Mouse (Mus musculus): ENCODE data around the gene Fam214b. TPM values are rescaled to one million over a fixed set of nuclear protein-coding genes. Genes with fewer than 3 reads are reported as not detected.

The Fam214b gene
- total RNA-seq, 1 experiment from 2014 or later = 63.6 TPM

DNA sequence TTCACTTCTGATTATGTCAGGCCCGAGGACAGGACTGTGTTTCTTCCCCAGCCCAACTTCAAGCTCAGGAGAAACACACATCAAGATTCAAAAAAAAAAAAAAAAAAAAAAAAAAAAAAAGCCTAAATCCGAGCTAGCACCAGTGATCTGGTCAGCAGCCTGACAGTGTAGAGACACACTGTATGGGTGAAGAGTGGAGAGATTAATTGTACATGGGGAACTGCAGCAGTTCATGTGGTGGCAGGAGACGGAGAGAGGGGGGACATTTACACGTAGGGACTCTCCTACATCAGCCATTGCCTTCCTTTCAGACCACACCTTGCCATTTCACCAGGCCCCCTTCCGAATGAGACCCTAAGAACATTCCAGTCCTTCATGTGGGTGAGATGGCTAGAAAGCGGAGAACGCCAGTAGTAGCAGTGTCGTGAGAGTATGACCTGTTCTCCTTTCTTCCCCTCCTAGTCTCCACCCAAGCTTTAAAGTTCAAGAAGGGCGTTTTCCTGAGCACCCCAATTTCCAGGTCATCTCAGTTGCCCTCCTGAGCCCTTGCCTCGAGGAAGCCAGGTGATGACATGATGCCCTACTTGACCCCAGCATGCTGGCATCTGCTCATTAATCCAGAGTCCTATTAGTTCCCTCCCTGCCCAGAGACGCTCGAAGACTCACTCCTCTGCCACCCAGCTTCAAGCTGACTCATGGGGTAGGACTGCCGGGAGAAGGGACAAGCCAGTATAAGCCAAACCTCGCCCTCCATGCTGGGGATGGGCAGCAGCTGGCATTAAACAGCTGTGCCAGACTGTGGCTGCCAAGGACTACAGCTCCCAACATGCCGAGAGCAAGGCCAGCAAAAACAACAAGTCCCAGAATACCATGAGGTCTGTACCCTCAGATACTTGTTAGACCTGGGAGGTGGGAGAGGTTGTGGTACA is 7.2 kb downstream of the Fam214b start:
- peak; percentile 77 for DNase-seq

DNA sequence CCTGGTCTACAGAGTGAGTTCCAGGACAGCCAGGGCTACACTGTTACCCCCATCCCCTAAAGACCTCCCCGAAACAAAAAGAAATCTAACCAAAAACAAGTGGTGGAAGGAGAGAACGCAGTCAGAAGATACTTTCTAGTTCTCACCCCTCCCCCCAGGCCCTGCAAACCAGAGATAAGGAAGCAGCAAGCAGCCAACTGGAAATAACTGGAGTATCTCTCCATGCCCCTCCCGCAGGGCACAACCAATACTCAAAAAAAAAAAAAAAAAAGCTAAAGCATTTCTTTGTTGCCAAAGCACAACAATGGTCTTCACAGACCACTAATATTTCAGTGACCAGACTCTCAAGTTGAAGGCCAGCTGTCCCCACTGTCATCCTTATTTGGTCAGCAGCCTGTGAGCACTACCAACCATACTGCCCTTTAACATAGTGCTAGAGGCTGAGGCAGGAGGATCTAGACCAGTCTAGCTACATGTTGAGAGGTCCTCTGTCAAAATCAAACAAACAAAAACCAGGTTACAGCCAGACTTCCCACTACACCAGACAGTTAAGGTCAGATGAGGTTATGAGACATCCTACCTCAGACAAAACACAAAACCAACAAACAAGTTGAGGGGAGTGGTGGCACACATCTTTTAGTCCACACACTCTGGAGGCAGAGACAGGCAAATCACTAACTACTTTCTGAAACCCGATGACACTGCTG is 8.0 kb downstream of the Fam214b start:
- DNase-seq = no peak

DNA sequence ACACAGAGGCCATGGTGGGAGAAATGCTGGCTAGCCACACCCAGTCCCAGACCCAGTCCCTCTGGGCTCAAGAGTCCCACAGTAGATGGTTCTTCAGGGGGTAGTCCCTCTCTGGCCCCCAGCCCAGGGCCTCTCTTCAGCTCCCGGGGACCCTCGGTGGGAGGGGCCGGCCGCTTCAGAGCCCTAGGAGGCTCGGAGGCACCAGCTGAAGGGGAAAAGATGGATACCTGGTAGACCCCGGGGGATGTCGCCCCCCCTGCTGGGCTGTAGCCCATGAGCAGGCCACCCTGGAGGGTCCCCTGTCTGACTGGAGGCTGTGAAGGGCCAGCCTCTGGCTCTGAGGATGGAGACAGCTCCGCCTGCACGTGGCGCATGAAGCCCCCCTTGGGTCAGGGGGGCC is 9.7 kb downstream of the Fam214b start:
- DNase-seq = no peak

DNA sequence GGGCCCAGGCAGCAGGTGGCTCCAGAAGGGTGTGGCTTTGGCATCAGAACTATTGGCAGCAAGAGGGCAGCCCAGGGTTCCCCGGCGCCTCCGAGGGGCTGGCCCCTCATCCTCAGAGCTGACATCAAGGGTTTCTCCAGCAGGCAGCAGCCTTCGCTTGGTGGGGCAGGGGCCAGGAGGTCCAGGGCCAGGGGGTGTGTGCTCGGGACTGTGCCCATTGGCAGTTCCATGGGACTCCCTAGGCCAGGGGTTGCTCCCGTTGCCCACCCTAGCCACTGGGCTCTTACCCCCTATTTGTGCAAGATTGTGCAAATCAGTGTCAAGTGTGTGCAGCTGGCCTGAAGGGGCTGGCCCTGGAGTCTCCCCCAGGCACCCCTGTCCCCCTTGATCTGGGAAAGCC is 10.2 kb downstream of the Fam214b start:
- no peak for DNase-seq

DNA sequence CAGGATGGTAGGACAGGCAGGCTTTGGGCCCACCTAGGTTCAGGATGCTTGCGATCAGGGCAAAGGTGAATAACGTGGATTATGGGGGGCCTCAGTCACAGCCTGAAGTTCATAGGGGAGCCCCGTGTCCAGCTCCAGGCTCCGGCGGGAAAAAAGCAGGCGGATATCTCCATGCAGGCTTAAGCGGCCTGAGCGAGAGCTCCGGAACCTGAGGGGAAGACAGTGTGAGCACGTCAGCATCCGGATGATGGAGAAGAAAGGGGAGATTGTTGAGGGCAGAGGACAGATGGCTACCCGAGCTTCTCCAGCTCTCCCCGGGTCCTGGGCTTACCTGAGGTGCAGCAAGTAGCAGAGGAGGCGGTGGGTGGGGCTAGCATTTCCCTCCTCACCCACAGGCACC is 12.5 kb downstream of the Fam214b start:
- no peak for DNase-seq

DNA sequence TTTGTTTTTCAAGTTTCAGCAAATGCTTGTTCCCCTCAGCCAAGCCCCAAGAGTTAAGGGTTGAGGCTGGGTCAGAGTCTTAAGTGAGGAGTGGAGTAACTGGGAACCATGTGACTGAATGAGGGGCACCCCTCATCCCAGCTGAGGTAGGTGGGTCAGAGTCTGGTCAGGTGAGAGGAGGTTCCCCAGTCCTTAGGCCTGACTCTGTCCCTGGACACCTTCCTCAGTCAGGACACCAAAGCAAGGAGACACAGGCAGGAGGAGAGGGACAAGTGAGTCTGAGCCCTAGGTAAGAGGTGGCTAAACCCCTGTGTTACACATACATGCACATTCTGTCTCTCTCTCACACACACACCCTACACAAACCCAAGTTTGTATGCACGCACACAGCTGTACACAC is 13.5 kb downstream of the Fam214b start:
- no peak for DNase-seq

DNA sequence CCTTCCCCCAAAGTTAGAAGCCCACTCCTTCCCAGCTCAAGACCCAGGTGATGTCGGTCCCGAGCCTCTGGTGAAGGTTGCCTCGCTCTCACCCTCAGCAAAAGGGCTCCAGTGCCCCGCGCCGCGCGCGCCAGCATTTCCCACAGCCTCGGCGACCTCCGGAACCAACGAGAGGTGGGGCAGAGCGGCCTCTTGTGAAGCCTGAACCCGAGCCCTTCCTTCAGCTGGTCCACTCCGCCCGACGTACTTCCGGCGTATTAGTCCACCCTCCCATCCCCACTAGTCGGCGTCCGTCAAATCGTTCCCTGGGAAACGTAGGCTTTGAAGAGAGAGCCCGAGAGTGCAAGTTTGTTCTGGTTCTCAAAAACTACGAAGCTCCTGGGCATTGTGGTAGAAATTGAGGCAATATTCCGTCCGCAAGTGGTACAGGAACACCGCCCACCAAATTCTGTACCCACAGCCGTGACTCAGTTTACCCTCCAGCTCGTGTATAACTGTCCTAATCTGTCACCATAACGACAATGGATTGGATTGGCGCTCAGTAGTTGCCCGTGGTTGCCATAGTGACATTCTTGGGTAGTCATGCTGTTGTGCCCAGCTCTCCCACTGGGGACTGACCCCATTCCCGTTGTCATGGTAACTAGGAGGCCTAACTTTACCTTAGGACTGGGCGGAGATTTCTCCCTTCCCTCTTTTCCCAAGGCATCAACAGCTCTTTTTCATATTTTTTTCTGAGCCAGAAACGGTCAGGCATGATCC is 14.6 kb downstream of the Fam214b start, which contains the start of gene Stoml2:
TSS of gene Stoml2 (minus strand) at position 474 of the 759 bp plus-strand sequence.
- peak; percentile 90 for DNase-seq

DNA sequence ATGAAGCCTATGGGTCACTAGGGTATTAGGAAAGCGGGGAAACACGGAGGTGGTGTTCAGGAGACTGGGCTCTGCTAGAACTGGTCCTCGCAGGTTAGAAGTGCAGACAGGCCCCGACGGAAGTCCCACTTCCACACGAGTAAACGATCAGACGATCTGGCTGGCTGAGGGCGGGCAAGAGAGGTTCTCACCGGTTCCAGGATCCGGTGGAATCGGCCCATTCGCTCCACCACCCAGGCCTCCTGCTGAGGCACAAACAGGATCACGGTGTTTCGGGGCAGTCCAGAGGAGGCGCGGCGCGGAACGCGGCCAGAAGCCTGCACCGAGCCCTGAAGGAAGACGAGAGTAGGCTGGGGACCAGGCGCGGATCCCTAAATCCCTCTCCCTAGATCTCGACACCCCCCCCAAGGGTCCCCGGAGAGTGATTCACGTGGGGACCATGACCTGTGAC is 15.2 kb downstream of the Fam214b start:
- DNase-seq = peak; percentile 53

DNA sequence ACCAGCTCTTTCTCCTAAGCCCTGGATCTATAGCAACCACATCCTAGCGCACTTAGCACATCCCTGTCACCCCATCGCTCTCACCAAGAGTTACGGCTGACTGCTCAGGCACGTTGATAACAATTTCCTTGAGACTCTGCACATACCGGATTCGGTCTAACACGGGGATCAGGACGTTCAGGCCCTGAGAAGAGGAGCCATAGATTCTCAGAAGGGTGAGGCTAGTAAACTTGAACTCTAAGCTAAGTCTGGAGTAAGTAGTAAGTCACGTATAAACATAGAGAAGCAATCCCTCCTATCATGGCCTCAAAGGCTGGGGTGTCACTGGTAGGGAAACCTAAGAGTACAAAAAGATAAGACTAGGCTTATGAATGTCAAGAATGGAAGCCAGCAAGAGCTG is 15.7 kb downstream of the Fam214b start:
- DNase-seq = no peak

DNA sequence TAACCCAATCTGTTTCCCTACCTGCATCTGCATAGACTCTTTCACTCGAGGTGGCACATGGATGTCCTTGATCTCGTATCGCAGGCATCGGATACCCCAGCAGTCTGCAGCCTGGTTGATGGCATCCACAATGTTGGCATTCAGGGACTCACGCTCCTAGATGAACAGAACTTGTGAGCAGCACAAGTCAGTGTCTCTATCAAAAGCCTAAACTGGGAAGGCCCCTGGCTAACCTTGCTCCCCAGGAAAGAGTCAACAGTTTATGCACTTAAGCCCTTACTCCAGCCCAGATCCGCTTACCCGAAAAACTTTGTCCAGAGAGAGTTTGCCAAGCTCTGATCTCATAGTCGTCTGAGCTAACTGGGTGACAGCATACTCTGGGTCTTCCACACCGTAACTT is 16.3 kb downstream of the Fam214b start:
- no peak for DNase-seq

DNA sequence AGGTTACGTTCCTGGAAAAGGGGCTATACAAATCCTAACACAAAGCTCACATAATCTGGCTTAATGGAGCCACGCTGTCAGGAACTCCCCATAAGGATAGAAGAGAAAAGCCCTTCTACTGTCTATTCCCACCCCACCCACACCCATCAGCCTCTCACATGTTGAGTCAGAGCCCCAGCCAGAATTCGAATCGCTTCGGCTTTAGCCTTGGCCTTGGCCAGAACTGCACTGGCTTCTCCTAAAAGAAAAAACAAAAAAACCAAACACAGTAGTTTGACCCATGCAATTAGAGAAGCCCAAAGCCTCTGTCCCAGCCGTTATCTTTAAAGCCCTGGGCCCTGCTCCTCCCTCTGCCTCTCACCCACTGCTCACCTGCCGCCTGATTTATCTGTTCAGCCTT is 16.9 kb downstream of the Fam214b start:
- DNase-seq = no peak

DNA sequence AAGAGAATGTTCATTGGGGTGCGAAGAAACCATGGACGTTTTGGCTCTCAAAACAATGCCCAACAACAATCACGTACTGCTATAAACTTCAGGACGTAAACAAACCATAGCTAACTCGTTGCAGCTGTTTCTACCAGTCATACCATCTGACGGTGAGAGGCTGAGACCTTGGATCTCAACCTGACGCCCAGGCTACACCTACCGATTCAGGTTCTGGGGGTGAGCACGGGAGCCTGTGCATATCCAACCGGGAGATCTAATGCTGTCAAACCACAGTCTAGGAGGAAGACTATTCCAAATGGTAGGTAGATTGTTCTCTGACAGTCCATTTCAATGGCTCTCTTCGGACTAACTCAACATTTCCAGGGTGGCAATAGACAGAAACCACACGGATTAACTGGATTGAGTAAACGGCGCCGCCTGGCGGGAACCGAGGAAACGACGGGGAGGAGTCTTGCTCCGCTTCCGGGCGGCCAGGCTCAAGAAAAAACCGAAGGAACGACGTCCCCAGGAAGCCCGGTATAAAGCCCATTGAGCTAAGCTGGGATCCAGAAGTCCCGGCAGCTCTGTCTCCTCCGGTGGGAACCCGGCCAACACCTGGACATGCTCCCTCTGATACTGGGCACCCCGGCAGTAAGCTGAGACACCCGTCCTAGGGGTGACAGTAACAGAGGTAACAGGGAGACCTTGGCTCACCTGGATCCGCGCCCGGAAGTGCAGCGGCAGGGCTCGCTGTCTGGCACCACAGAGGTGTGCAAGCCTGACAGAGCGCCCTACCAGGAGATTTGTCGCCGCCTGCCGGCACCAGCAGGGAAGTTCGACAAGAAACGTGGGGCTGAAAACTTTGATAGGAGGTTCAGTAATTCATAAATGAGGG is 20.7 kb downstream of the Fam214b start, which contains the start of gene Pigo:
TSS of gene Pigo (minus strand) at position 736 of the 877 bp plus-strand sequence.
- peak; percentile 95 for DNase-seq

DNA sequence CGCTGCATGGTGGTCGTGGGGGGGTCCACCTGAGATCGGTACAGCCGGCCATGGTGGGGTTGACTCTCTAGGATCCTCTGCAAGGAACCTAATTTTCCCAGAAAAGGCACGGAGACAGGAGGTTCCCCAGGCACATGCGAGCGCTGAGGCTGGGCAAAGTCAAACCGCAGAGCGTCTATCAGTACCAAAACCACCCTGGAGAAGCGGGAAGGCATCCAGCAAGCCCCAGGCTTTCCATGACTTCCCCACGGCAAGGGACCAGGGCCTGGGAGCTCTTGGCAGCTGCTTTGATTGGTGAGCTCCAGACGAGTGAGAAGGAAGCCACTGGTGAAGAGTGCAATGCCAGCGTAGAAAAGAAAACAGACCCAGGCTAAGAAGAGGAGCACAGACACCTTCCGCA is 21.3 kb downstream of the Fam214b start:
- no peak for DNase-seq

DNA sequence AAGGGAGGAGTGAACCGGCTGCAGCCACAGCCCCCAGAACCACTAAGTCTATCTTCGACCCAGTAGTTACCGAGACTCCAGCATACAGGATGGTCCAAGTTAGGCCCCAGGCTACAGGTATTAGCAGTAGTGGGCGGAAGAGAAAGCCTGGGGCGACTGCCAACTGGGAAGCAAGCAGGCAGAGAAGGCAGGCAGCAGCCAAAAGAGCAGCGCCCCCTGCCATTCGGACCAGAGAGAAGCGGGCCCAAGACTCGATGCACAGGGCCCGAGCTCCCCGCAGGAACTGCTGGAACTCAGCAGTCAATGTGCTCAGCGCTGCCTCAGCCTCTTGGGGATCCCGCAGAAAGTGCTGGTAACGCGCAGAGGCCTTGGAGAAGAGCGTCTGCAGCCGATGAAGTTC is 24.7 kb downstream of the Fam214b start:
- no peak for DNase-seq

DNA sequence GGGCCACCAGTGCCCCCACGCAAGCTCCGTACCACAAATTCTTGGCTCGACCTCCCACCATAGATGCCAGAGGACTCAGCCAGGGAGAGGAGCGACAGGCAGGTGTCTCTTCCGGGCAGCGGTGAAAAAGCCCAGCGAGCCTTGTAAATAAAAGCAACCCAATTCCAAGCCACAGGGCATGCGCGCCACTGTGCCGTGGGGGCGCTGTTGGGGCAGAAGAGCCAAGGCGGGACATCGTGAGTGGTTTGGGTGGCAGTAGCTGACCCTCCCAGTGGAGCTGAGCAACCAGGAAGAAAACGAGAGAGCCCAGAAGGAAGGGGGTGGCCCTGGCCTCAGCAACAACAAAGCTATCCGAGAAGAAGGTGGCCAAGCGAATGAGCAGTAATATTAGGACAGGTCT is 25.1 kb downstream of the Fam214b start:
- no peak for DNase-seq

DNA sequence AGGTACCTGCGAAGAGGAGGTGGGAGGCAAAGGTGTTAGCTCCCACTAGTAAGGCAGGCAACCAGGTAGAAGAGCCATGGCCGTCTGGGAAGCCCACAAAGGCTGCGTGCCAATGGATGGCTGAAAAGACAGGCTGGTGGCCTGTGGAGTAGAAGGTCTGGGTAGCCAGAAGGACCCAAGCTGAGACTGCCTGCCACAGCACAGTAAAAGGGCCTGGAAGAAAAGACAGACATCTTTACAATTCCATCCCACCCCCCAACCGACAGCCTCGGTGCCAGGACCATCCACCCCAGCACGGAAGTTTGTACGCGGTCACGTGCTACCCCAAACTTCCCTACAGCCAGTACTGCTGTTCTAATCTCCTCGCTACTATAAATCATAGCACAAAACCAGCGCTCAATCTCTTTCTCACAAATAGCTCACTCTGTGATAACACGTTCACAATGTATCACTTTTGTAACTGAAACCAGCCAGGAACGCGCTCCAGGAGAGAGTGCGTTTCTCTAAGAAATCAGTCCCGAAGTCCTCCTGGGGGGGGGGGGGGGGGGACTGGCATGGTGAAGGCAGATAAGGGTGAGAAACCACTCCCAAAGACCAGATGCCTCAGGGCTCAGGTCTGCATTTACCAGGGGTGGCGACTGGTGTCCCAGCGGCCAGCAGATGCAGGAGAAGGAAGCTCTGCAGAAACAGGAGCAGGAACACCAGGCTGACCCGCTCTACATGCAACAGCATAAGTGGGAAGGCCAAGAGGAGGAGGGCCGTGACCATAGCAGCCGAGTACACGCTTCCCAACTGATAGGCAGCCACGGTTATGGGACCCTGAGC is 26.2 kb downstream of the Fam214b start:
- no peak for DNase-seq

DNA sequence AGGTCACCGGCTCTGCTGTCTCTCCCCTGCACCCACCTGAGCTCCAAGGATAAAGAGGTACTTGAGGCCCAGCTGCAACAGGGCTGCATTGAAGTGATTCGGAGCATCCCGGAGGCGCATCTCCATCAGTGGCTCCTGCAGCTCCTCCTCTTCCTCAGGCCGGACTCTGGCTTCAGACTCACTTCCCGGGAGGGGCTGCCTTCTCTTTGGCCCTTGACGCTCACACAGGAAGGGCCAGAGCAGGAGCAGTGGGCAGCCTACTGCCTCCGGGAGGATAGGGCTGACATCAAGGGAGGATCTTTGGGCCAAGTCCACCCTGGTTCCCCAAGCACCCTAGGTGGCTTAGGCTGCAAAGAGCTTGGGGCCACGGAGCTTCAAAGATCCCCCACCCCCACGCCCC is 26.8 kb downstream of the Fam214b start:
- no peak for DNase-seq

DNA sequence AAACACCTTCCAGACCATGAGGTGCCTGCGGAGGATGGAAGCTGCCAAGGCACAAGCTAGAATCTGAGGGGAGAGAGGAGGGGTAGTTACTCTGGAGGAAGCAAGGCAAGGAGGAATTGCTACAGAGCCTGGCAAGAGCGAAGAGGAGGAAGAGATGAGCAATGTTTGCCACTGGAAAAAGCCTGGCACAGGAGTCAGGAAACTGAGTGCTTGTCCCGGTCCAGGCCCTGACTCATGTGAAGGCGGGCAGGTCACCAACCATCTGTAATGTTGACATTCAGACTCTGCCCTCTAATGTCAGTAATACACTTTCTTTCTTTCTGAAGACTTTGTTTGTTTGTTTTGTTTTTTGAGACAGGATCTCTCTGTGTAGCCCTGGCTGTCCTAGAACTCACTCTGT is 27.9 kb downstream of the Fam214b start:
- DNase-seq = peak; percentile 38

DNA sequence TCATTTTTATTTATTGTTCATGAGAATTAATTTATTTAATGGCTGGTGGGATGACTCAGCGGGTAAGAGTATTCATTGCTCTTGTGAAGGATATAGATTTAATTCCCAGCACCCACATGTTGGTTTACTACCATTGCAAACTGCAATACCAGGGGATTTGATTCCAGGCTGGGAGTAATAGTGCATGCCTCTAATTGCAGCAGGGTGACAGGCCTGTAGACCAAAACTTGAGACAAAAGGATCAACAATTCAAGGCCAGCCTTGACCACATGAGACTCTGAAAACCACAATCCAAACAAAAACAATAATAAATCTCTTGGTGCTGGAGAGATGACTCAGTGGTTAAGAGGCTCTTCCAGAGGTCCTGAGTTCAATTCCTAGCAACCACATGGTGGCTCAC is 33.9 kb downstream of the Fam214b start:
- no peak for DNase-seq
